ENCODE assay signal across 20 mouse cellular contexts in the genomic region with DNA sequence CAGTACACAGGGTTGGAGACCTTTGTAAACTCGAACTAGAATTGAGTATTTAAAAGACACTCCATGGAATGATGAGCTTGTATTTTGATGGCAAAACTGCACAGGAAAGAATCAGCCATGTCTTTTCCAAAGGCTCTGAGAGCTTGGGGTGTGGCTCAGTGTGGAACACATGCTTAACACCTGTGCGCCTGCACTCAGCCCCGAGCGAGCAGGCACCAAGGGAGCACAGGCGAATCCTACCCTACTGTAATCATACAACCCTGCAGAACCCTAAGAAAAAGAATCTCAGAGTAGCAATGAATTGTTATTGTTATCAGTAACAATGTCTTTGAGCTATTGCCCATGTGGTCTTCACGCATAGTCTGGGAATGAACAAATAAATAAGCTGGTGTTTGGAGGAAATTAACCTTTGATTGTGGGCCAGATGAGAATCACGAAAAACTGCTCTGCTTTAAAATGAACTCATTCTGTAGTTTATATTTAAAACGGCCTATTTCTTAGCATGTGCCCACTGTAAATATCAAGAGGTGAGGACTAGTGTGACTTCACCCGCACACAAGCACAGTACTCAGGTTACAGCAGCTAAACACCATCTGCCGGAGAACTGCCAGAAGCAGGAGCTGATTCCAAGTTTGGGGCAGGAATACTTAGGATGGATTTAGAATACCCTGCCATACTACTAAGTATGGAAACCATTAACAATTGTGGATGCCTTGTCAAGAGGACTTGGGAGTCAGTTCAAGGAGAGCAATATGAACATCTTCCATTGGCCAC.
DNase-seq lines count a peak whose midpoint lies in the region; ATAC-seq lines count a peak whose summit lies in the region.
"Had no signal": no experiment of that assay in that cellular context is flagged by ENCODE, and none has a peak within 500 bp of the region (broad histone marks: within the 10 kb centered on the region; RNA-seq: fewer than 3 reads in every experiment).

No protein-coding gene starts in this region.

- peak; percentile 76; the same call in 1 of the 2 replicates for ATAC-seq in embryonic facial prominence, embryonic 15.5 days (ENCODE audit: insufficient number of reproducible peaks, low FRiP score, low TSS enrichment, low read depth)
- ATAC-seq: hindbrain, embryonic 16.5 days had no signal

- intact Hi-C loops in gastrocnemius, postnatal 14 days (cut with DNase I; ENCODE audit: low total_unique reads), result no loop called here

- no peak overlapping the region for H3K4me3 ChIP-seq in embryonic facial prominence, embryonic 15.5 days (replicated peaks)
- H3K4me3 ChIP-seq: forebrain, embryonic 10.5 days had no signal

- peaks cover 12% of the 10 kb centered on the region for H3K4me1 ChIP-seq in embryonic facial prominence, embryonic 15.5 days

- no peak overlapping the region for H3K9ac ChIP-seq in embryonic facial prominence, embryonic 15.5 days

- H3K9me3 ChIP-seq in embryonic facial prominence, embryonic 15.5 days (replicated peaks), result no peaks in the 10 kb centered on the region
- H3K9me3 ChIP-seq: forebrain, embryonic 10.5 days had no signal

- 37% methylated on average over 10 of the region's 10 CpGs for WGBS in embryonic facial prominence, embryonic 15.5 days

- no peaks in the 10 kb centered on the region for H3K36me3 ChIP-seq in embryonic facial prominence, embryonic 15.5 days
- H3K36me3 ChIP-seq: forebrain, embryonic 10.5 days had no signal

- no peak overlapping the region for H3K27ac ChIP-seq in embryonic facial prominence, embryonic 15.5 days (replicated peaks)
- H3K27ac ChIP-seq: forebrain, embryonic 10.5 days; macrophage had no signal

- no peaks in the 10 kb centered on the region for H3K27me3 ChIP-seq in embryonic facial prominence, embryonic 15.5 days
- H3K27me3 ChIP-seq: CH12.LX had no signal

- peak; percentile 26 for DNase-seq in cerebellum, adult 11 months
- DNase-seq in cerebellum, adult 9-10 months, result no peak
- peak; percentile 41 for DNase-seq in gastrocnemius, postnatal 25 days
- DNase-seq in gastrocnemius, postnatal 14 days, result no peak
- peak; percentile 58 for DNase-seq in brain, adult 2 months (ENCODE audit: low read depth, low spot score)
- no peak for DNase-seq in adrenal gland, postnatal 10 days
- no peak for DNase-seq in ovary, adult 18-20 months (ENCODE audit: low spot score)
- DNase-seq: heart, postnatal 36 days; kidney, adult 8-10 months; liver; lung, adult 18-20 months; midbrain, embryonic 14.5 days; right cerebral cortex, postnatal 14 days; thymus, postnatal 25 days had no signal

- no peak overlapping the region for H3K4me2 ChIP-seq in embryonic facial prominence, embryonic 15.5 days (replicated peaks)
- H3K4me2 ChIP-seq: heart, embryonic 11.5 days had no signal

Comparison
In these comparisons a context has a peak if more than half of its experiments do, and no peak if none do; other contexts are left out.
1. DNase-seq: peak in cerebellum, adult 11 months (single experiment), gastrocnemius, postnatal 25 days (single experiment) and brain, adult 2 months (single experiment); none in cerebellum, adult 9-10 months (single experiment), gastrocnemius, postnatal 14 days (single experiment), adrenal gland, postnatal 10 days (single experiment) and ovary, adult 18-20 months (single experiment).